Mouse (Mus musculus) embryonic fibroblast, embryonic 13.5 days (primary cell): ENCODE measurements around the gene Atp6v0d1. TPM values are rescaled to one million over a fixed set of nuclear protein-coding genes. Genes with fewer than 3 reads are reported as not detected.
"Not testable (repeated sequence)": the region's sequence is repeated elsewhere in the genome, so short reads cannot be mapped to it uniquely, and the experiment has no call there.

ENCODE experiments used
- H3K27ac ChIP-seq: 2 replicates; pipeline ENCODE4 v1.5.1; 2012; ENCODE audit warnings: low read length, control low read depth, inconsistent platforms; ENCODE audit not compliant: insufficient read depth
- H3K4me1 ChIP-seq: 2 replicates; pipeline ENCODE4 v1.6.1; 2011; ENCODE audit warnings: low read length; ENCODE audit not compliant: control insufficient read depth, insufficient read depth
- H3K4me3 ChIP-seq: 2 replicates; pipeline ENCODE4 v1.5.1; 2011; ENCODE audit warnings: mild to moderate bottlenecking, control low read depth, low read length; ENCODE audit not compliant: insufficient read depth
- CTCF ChIP-seq: IDR thresholded peaks from 2 replicates; pipeline ENCODE4 v1.5.1; 2011; ENCODE audit warnings: mild to moderate bottlenecking, control low read depth, low read length, moderate library complexity, borderline replicate concordance; ENCODE audit not compliant: insufficient read depth
- POLR2A ChIP-seq: IDR thresholded peaks from 2 replicates; pipeline ENCODE4 v1.6.1; 2011; ENCODE audit warnings: low read depth, mild to moderate bottlenecking, control low read depth, low read length, moderate library complexity
- polyA plus RNA-seq: library from polyadenylated mRNA; stranded (reverse); fragments of >200 nt; gene quantifications from 2 replicates; pipeline ENCODE4 v1.2.4, GENCODE M21; 2011; ENCODE audit warnings: low read depth; ENCODE audit not compliant: missing spikeins, insufficient read length

Gene Atp6v0d1
- polyA plus RNA-seq, 1 experiment, result 134 TPM

DNA sequence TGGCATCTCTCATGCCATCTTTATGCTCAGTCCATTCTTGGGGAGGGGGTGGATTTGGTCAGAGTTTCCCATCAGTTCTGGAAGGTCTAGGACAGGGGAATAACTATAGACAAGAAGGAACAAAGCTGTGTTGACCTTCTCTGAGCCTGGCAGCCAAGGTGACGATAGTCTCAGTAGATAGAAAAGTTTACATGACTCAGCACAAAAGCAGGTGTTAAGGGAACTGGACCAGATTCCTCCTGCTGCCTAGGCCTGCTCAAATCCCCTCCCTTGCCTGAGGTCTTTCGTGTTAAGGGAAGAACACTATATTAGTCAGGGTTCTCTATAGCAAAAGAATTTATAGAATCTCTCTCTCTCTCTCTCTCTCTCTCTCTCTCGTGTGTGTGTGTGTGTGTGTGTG is 13.9 kb upstream of the Atp6v0d1 start:
- no peak for TF ChIP-seq POLR2A
- TF ChIP-seq CTCF, result no peak
- Histone ChIP-seq H3K4me3 (no peak overlapping the region), H3K4me1 (peaks cover 4% of the 10 kb centered on the region; the same call in 1 of the 2 replicates), H3K27ac (no peak overlapping the region)

DNA sequence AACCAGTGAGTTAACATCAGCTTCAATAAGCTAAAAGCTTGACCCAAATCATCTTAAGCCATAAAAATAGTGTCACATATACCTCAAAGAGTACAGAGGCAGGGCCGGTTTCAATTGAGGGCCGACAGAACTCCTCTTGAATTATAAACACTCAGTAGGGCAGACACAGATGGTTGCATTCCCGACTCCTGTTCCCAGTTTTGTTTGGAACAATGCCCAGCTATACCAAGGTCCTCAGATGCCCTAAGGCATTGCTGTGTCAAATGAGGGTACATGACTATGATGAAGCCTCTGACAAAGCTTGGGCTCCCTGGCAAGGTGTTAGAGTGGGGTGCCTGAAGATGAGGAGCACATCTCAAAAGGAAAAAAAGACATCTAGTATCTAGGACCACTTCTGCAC is 9.7 kb upstream of the Atp6v0d1 start:
- no peak overlapping the region for H3K27ac ChIP-seq
- H3K4me3 ChIP-seq, result no peak overlapping the region
- peaks cover 9% of the 10 kb centered on the region; the same call in 1 of the 2 replicates for H3K4me1 ChIP-seq
- TF ChIP-seq POLR2A, result no peak
- TF ChIP-seq CTCF, result no peak

DNA sequence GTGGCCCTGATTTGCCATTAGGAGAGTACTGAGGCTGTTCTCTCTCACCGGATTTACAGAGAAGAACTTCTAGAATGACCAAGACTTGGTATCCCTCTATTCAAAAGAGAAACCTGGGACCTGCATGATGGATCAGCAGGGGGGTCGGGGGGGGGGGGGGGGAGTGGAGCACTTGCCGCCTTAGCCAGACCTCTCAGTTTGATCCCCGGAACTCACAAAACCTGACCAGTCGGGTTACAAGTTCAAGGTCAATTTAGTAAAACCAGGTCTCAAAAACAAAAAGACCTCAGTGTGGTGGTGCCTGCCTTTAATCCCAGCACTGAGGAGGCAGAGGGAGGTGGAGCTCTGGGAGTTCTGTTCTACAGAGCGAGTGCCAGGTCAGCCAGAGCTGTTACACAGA is 8.9 kb upstream of the Atp6v0d1 start:
- H3K27ac ChIP-seq, result no peak overlapping the region
- peaks cover 8% of the 10 kb centered on the region; the same call in 1 of the 2 replicates for H3K4me1 ChIP-seq
- H3K4me3 ChIP-seq, result no peak overlapping the region
- TF ChIP-seq CTCF, result no peak
- no peak for TF ChIP-seq POLR2A

DNA sequence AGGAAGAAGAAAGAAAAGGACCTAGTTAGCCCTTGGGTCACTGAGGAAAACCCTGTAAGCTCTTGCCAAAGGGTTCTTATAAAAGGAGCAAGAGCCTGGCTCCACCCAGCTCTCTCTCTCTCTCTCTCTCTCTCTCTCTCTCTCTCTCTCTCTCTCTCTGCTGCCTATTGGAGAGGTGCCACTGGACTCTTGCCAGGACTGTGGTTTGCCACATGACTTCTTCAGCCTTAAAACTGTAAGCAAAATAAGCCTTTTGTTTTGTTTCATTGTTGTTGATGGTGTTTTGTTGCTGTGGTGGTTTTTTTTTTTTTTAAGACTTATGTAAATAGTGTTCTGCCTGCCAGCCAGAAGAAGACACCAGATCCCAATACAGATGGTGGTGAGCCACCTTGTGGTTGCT is 7.6 kb upstream of the Atp6v0d1 start:
- Histone ChIP-seq H3K27ac (no peak overlapping the region), H3K4me3 (no peak overlapping the region), H3K4me1 (0 out of 2 replicates have a peak, but pooled peaks cover 4% of the 10 kb centered on the region)
- no peak for TF ChIP-seq CTCF

DNA sequence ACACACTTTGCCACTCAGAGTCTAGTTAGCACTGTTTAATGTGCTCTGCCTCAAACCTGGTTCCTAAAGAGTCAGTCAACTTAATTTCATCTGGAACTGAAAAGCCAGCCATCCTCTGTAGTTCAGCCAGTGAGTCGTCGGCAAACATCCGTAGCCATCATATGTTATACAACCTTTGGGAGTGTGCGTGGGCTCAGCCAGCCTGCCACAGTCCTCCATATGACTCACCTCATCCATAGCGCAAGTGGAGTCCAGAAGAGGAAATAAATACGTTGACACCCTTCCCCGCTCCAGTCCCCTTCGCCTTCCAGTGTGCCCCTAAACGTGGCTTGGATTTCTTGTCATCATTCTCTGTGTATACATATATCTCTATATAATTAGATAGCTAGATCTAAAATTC is 6.0 kb upstream of the Atp6v0d1 start:
- TF ChIP-seq CTCF (no peak), POLR2A (no peak)
- Histone ChIP-seq H3K27ac (no peak overlapping the region), H3K4me3 (no peak overlapping the region), H3K4me1 (0 out of 2 replicates have a peak, but pooled peaks cover 4% of the 10 kb centered on the region)

DNA sequence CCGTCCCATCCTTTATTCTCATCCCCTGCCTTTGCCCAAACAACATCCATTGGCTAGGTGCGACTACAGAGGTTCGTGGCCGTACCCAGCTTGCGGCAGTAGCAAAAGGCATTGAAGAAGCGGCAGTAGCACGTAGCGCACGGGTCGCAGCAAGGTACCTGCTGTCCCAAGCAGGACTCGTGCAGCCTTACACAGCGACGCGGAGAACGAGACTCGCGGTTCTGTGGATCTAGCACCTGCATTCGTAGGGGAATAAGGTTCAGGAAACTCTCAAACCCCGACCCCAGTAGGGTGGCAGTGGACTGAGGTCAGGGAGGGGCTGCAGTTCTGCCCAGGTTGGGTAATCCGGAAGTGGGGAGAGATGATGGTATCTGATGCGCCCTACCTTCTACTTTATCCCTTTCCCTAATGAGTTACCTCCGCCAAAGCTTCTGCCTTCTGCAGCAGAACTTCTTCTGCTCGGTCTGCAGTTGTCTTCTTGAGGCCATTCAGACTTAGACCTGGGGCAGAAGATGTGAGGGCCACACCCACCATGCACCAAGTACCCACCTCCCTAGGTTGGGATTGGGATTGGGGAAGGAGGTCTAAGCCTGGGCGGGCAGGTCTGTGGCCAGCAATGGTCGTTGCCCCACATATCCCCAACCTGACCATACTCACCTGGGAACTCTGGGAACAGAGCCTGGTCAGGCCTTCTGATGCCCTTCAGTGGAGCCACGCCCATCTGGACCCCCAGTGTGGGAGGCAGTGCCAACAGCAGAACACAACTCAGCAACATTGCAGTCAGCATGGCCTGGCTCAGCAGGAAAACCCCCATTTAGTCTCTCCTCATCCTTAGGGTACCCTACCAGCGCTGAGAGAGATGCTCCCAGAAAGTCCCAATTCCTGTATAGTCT is 1.1 kb upstream of the Atp6v0d1 start:
- peak overlapping the region; percentile 33 for H3K4me3 ChIP-seq
- H3K27ac ChIP-seq, result no peak overlapping the region
- TF ChIP-seq POLR2A (0 out of 2 replicates have a peak, but pooled peaks have one; percentile 20), CTCF (no peak)
- H3K4me1 ChIP-seq, result no peaks in the 10 kb centered on the region

DNA sequence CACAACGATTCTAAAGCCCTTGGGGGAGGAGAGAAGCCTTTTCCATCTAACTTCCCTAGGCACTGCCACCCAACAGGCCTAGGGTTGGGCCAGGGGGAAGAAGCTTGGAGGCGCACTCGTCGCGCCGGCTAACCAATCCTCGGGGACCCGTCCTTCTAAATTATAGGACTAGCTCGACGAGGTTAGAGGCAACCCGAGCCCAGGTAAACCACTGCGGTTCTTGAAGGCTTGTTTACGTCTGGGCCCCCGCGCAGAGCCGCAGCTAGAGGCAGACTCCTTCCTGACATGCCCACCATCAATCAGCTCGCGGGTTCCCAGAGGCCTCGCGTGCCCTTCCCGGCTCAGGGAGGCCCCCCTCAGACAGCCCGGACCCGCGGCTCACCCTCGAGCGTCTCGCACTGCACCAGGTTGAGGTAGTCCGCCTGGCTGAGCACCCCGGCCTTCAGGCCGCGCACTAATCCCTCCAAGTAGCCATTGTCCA is 406 bp downstream of the Atp6v0d1 start:
- no peak overlapping the region for H3K27ac ChIP-seq
- H3K4me3 ChIP-seq, result peak overlapping the region; percentile 66
- H3K4me1 ChIP-seq, result no peaks in the 10 kb centered on the region
- TF ChIP-seq POLR2A, result no peak
- no peak for TF ChIP-seq CTCF

DNA sequence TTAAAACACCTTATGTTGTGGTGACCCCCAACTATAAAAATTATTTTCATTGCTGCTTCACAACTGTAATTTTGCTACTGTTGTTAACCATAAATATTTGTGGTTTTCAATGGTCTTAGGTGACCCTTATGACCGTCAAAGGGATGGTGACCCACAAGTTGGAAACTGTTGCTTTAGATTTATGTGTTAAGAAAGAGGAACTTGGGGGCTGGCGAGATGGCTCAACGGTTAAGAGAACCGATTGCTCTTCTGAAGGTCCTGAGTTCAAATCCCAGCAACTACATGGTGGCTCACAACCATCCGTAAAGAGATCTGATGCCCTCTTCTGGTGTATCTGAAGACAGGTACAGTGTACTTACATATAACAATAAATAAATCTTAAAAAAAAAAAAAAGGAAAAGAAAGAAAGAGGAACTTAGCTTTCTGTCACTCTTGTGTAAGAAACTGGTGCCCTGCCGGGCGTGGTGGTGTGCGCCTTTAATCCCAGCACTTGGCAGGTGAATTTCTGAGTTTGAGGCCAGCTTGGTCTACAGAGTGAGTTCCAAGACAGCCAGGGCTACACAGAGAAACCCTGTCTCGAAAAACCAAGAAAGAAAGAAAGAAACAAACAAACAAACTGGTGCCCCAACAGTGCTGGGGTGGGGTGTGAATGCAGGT is 1.1 kb downstream of the Atp6v0d1 start:
- not testable (repeated sequence) for H3K27ac ChIP-seq, H3K4me1 ChIP-seq
- H3K4me3 ChIP-seq, result peak overlapping the region; percentile 66

DNA sequence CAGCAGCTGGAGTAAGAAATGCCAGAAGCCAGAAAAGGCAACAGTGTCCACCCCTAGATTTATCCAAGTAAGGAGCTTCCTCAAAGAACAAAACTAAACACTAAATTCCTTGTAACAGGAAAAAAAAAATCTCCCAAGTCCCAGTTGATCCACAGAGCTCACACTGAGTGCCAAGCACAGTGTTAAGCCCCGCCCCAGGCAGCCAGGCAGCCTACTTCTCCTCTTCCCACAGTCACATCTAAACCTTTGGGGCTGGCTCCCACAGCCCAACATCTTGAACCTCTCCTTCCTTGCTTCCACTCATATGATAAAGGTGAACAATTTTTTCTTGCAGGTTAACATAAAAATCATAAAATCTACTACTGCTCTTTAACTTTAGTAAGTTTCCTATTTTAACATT is 2.0 kb downstream of the Atp6v0d1 start:
- Histone ChIP-seq H3K27ac (no peak overlapping the region), H3K4me1 (no peaks in the 10 kb centered on the region), H3K4me3 (no peak overlapping the region; the same call in 1 of the 2 replicates)
- no peak for TF ChIP-seq POLR2A
- TF ChIP-seq CTCF, result no peak

DNA sequence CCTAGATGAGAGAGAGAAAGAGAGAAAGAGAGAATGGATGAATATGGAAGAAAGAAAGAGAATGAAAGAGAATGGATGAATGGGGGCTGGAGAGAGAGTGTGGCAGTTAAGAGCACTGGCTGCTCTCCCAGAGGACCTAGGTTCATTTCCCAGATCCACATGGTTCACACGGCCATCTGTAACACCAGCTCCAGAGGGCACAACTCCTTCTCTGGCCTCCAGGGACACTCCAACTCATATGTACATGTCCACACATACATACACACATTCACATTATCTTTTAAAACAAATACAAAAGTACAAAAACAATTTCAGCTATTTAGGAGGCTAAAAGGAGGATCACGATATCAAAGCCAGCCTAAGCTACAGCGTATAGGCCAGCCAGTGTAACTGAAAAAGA is 3.0 kb downstream of the Atp6v0d1 start:
- H3K4me3 ChIP-seq, result no peak overlapping the region
- no peak for TF ChIP-seq CTCF
- TF ChIP-seq POLR2A, result no peak
- no peaks in the 10 kb centered on the region for H3K4me1 ChIP-seq

DNA sequence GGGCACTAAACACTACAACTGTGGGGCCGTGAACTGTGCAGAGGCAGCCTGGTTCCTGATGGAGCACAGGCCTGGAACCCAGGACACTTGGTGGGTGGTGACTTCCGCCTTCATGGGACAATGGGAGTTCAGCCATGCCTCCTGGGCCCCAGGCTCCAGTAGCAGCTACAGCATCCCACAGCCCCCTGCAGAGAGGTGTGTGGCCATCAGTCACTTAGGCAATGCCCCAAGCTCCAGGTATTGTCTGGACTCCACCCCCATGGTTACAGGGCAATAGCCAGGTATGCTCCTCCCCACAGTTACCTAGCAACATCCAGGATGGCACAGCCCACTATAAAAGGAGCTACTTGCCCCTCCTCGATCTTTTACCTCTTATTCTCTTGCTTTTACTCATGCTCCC is 10.6 kb downstream of the Atp6v0d1 start:
- Histone ChIP-seq H3K4me1 (0 out of 2 replicates have a peak, but pooled peaks cover 3% of the 10 kb centered on the region), H3K4me3 (no peak overlapping the region), H3K27ac (no peak overlapping the region)
- TF ChIP-seq POLR2A, result no peak
- no peak for TF ChIP-seq CTCF

More for the DNA sequence above, 3.0 kb downstream of the Atp6v0d1 start:
- no peak overlapping the region for H3K27ac ChIP-seq
